Mouse (Mus musculus): Measurements from ENCODE around the gene Tmem25.

Gene Tmem25

GRCm38 (mm10) chr9:44799102-44799957 is at the start of gene Tmem25:
Gene Tmem25, minus strand, starts transcription at chr9:44799307.
- under 1% methylated on average over 75 of the region's 75 CpGs for WGBS

GRCm38 (mm10) chr9:44847446-44847845 is 48.3 kb upstream of the Tmem25 start:
- WGBS = 54% methylated on average over 6 of the region's 6 CpGs

GRCm38 (mm10) chr9:44841241-44841640 is 42.1 kb upstream of the Tmem25 start:
- WGBS = 76% methylated on average over 10 of the region's 10 CpGs

GRCm38 (mm10) chr9:44836439-44836838 is 37.3 kb upstream of the Tmem25 start:
- WGBS = 21% methylated on average over 7 of the region's 7 CpGs

GRCm38 (mm10) chr9:44832356-44832755 is 33.2 kb upstream of the Tmem25 start:
- 55% methylated on average over 4 of the region's 4 CpGs for WGBS

GRCm38 (mm10) chr9:44830506-44830905 is 31.4 kb upstream of the Tmem25 start:
- 47% methylated on average over 2 of the region's 2 CpGs for WGBS

- WGBS = 62% methylated on average over 11 of the region's 11 CpGs
These were observed 29.8 kb upstream of the Tmem25 start for GRCm38 (mm10) chr9:44828944-44829343.

- 89% methylated on average over 7 of the region's 7 CpGs for WGBS
These were observed 27.6 kb upstream of the Tmem25 start for GRCm38 (mm10) chr9:44826660-44827059.

- 66% methylated on average over 15 of the region's 15 CpGs for WGBS
These were observed 21.1 kb upstream of the Tmem25 start for GRCm38 (mm10) chr9:44819920-44820827.

GRCm38 (mm10) chr9:44817522-44817921 is 18.4 kb upstream of the Tmem25 start:
- WGBS = 52% methylated on average over 5 of the region's 5 CpGs

GRCm38 (mm10) chr9:44814179-44814578 is 15.1 kb upstream of the Tmem25 start:
- 68% methylated on average over 8 of the region's 8 CpGs for WGBS

- WGBS = 79% methylated on average over 10 of the region's 10 CpGs
These were observed 11.2 kb upstream of the Tmem25 start for GRCm38 (mm10) chr9:44810316-44810715.

- WGBS = 94% methylated on average over 10 of the region's 10 CpGs
These were observed 8.7 kb upstream of the Tmem25 start for GRCm38 (mm10) chr9:44807778-44808177.

- WGBS = 53% methylated on average over 5 of the region's 5 CpGs
These were observed 8.0 kb upstream of the Tmem25 start for GRCm38 (mm10) chr9:44807141-44807540.

- WGBS = 93% methylated on average over 5 of the region's 5 CpGs
These were observed 6.4 kb upstream of the Tmem25 start for GRCm38 (mm10) chr9:44805536-44805935.

- WGBS = 90% methylated on average over 10 of the region's 10 CpGs
These were observed 5.6 kb upstream of the Tmem25 start for GRCm38 (mm10) chr9:44804678-44805077.

GRCm38 (mm10) chr9:44802808-44803450 is 3.8 kb upstream of the Tmem25 start, which contains the start of gene Ttc36:
Gene Ttc36, minus strand, starts transcription at chr9:44803072.
- 68% methylated on average over 4 of the region's 4 CpGs for WGBS

GRCm38 (mm10) chr9:44801669-44802068 is 2.6 kb upstream of the Tmem25 start:
- WGBS = 81% methylated on average over 6 of the region's 6 CpGs

- 30% methylated on average over 9 of the region's 9 CpGs for WGBS
These were observed 834 bp upstream of the Tmem25 start for GRCm38 (mm10) chr9:44799958-44800324.

- 53% methylated on average over 7 of the region's 7 CpGs for WGBS
These were observed 809 bp downstream of the Tmem25 start for GRCm38 (mm10) chr9:44798298-44798697.

GRCm38 (mm10) chr9:44792842-44793241 is 6.3 kb downstream of the Tmem25 start:
- WGBS = 63% methylated on average over 9 of the region's 9 CpGs
